Mouse (Mus musculus): ENCODE data around the gene Itga7. TPM values are rescaled to one million over a fixed set of nuclear protein-coding genes. Genes with fewer than 3 reads are reported as not detected.

The Itga7 gene
- polyA plus RNA-seq (2012; rRNA removed) = 11.6 and 16.9 TPM in 2 replicates

GRCm38 (mm10) chr10:128933574-128933973, at the start of gene Itga7:
Gene Itga7, plus strand, starts transcription at chr10:128933818.

GRCm38 (mm10) chr10:128891296-128892094, 42.1 kb upstream of the Itga7 start, which contains the start of gene Gdf11:
Gene Gdf11, minus strand, starts transcription at chr10:128891718.

GRCm38 (mm10) chr10:128900698-128901097, 32.9 kb upstream of the Itga7 start, which contains the start of gene Cd63:
Gene Cd63, plus strand, starts transcription at chr10:128900989.

GRCm38 (mm10) chr10:128922822-128923012, 10.9 kb upstream of the Itga7 start, which contains the start of gene Rdh5:
Gene Rdh5, minus strand, starts transcription at chr10:128922888.

GRCm38 (mm10) chr10:128923935-128924334, 9.7 kb upstream of the Itga7 start, which contains the start of gene Bloc1s1:
Gene Bloc1s1, minus strand, starts transcription at chr10:128924035.

GRCm38 (mm10) chr10:128960590-128961584, 27.3 kb downstream of the Itga7 start, which contains the start of gene Mettl7b:
Gene Mettl7b, minus strand, starts transcription at chr10:128960988.

GRCm38 (mm10) chr10:128989131-128989530, 55.5 kb downstream of the Itga7 start, which contains the start of gene Olfr9:
Gene Olfr9, plus strand, starts transcription at chr10:128989431.

Other genes starting within 250 kb of the Itga7 start
- 116 and 119 TPM in 2 replicates for gene Rab5b, start 237.6 kb upstream of the Itga7 start, polyA plus RNA-seq (2012; rRNA removed)
- gene Pmel, start 229.6 kb upstream of the Itga7 start, polyA plus RNA-seq (2012; rRNA removed) = 0.27 and 0.47 TPM in 2 replicates
- 15.9 and 18.7 TPM in 2 replicates for gene Cdk2, start 228.8 kb upstream of the Itga7 start, polyA plus RNA-seq (2012; rRNA removed)
- 12.3 and 12.4 TPM in 2 replicates for gene Dgka, start 189.0 kb upstream of the Itga7 start, polyA plus RNA-seq (2012; rRNA removed)
- 61.2 and 63.3 TPM in 2 replicates for gene Pym1, start 185.9 kb upstream of the Itga7 start, polyA plus RNA-seq (2012; rRNA removed)
- gene Mmp19, start 142.9 kb upstream of the Itga7 start, polyA plus RNA-seq (2012; rRNA removed) = 0.57 and 2.0 TPM in 2 replicates
- 21.0 and 21.6 TPM in 2 replicates for gene Dnajc14, start 129.8 kb upstream of the Itga7 start, polyA plus RNA-seq (2012; rRNA removed)
- 19.9 TPM in 2 replicates for gene Tmem198b, start 129.4 kb upstream of the Itga7 start, polyA plus RNA-seq (2012; rRNA removed)
- 93.1 and 94.4 TPM in 2 replicates for gene Sarnp, start 116.5 kb upstream of the Itga7 start, polyA plus RNA-seq (2012; rRNA removed)
- 15.6 and 17.2 TPM in 2 replicates for gene Ormdl2, start 112.2 kb upstream of the Itga7 start, polyA plus RNA-seq (2012; rRNA removed)
- gene Gdf11, start 42.1 kb upstream of the Itga7 start, polyA plus RNA-seq (2012; rRNA removed) = 8.7 and 8.9 TPM in 2 replicates
- 65.0 and 99.6 TPM in 2 replicates for gene Cd63, start 32.8 kb upstream of the Itga7 start, polyA plus RNA-seq (2012; rRNA removed)
- 11.4 and 19.1 TPM in 2 replicates for gene Rdh5, start 10.9 kb upstream of the Itga7 start, polyA plus RNA-seq (2012; rRNA removed)
- 280 and 314 TPM in 2 replicates for gene Bloc1s1, start 9.8 kb upstream of the Itga7 start, polyA plus RNA-seq (2012; rRNA removed)
- gene Mettl7b, start 27.2 kb downstream of the Itga7 start, polyA plus RNA-seq (2012; rRNA removed) = not detected in 2 replicates
- not detected in 2 replicates for gene Olfr9, start 55.6 kb downstream of the Itga7 start, polyA plus RNA-seq (2012; rRNA removed)
- gene Olfr763, start 77.0 kb downstream of the Itga7 start, polyA plus RNA-seq (2012; rRNA removed) = not detected in 2 replicates
- gene Olfr764-ps1, start 106.1 kb downstream of the Itga7 start, polyA plus RNA-seq (2012; rRNA removed) = not detected in 2 replicates
- gene Olfr765, start 116.2 kb downstream of the Itga7 start, polyA plus RNA-seq (2012; rRNA removed) = not detected in 2 replicates
- not detected in 2 replicates for gene Olfr766-ps1, start 135.2 kb downstream of the Itga7 start, polyA plus RNA-seq (2012; rRNA removed)
- not detected in 2 replicates for gene Olfr767, start 149.1 kb downstream of the Itga7 start, polyA plus RNA-seq (2012; rRNA removed)
- not detected in 2 replicates for gene Olfr768, start 165.6 kb downstream of the Itga7 start, polyA plus RNA-seq (2012; rRNA removed)
- not detected in 2 replicates for gene Olfr769, start 184.0 kb downstream of the Itga7 start, polyA plus RNA-seq (2012; rRNA removed)
- gene Olfr770, start 205.2 kb downstream of the Itga7 start, polyA plus RNA-seq (2012; rRNA removed) = not detected in 2 replicates
- not detected in 2 replicates for gene Olfr771, start 230.9 kb downstream of the Itga7 start, polyA plus RNA-seq (2012; rRNA removed)
- not detected in 2 replicates for gene Olfr772, start 244.1 kb downstream of the Itga7 start, polyA plus RNA-seq (2012; rRNA removed)